Mouse (Mus musculus) C2C12 (cell line): ENCODE measurements around the gene Ccdc162.

Source experiments
- CTCF ChIP-seq: IDR thresholded peaks from one replicate; pipeline ENCODE4 v1.5.1; 2011; ENCODE audit not compliant: control insufficient read depth, insufficient read depth, insufficient read length
- MAX ChIP-seq: IDR thresholded peaks from one replicate; pipeline ENCODE4 v1.6.1; 2011; ENCODE audit warnings: mild to moderate bottlenecking, control low read depth
- USF1 ChIP-seq: IDR thresholded peaks from one replicate; pipeline ENCODE4 v1.6.1; 2011; ENCODE audit warnings: low read depth, mild to moderate bottlenecking, control low read depth, moderate library complexity

GRCm38 (mm10) chr10:41586947-41587852 lies 129.2 kb downstream of the Ccdc162 start:
- TF ChIP-seq CTCF (no peak), MAX (peak; percentile 62), USF1 (no peak)
